Mouse (Mus musculus) intestine, postnatal 0 days (tissue): Measurements from ENCODE around the gene Pa2g4. TPM values are rescaled to one million over a fixed set of nuclear protein-coding genes. Genes with fewer than 3 reads are reported as not detected.
A peak's percentile ranks its signal among the peaks of the same experiment; 100 is the strongest.

Experiments
- ATAC-seq: fragments of 200-750 bp; cut with Nextera tagmentation; 2 replicates; pipeline ENCODE4 v1.8.0; 2017; ENCODE audit warnings: mild to moderate bottlenecking, moderate TSS enrichment, moderate library complexity
- H3K27ac ChIP-seq: fragments of 300-500 bp; sonication (generic); 2 replicates; pipeline ENCODE4 v1.5.1; 2014; ENCODE audit warnings: mild to moderate bottlenecking, low read depth, low read length, moderate library complexity
- H3K27me3 ChIP-seq: fragments of 300-500 bp; sonication (generic); replicated peaks from 2 replicates; pipeline ENCODE4 v1.6.1; 2014; ENCODE audit warnings: low read length, mixed read lengths; ENCODE audit not compliant: control insufficient read depth, insufficient read depth
- H3K36me3 ChIP-seq: fragments of 300-500 bp; sonication (generic); 2 replicates; pipeline ENCODE4 v1.6.1; 2014; ENCODE audit warnings: mild to moderate bottlenecking, moderate library complexity; ENCODE audit not compliant: control insufficient read depth, insufficient read depth
- H3K4me1 ChIP-seq: fragments of 300-500 bp; sonication (generic); replicated peaks from 2 replicates; pipeline ENCODE4 v1.6.1; 2014; ENCODE audit warnings: antibody characterized with exemption, low read length, mixed read lengths; ENCODE audit not compliant: control insufficient read depth, insufficient read depth
- H3K4me2 ChIP-seq: fragments of 300-500 bp; sonication (generic); replicated peaks from 2 replicates; pipeline ENCODE4 v1.6.1; 2014; ENCODE audit warnings: low read depth, mild to moderate bottlenecking, moderate library complexity
- H3K4me3 ChIP-seq: fragments of 300-500 bp; sonication (generic); 2 replicates; pipeline ENCODE4 v1.5.1; 2014; ENCODE audit warnings: low read depth, low read length
- H3K9ac ChIP-seq: fragments of 300-500 bp; sonication (generic); 2 replicates; pipeline ENCODE4 v1.6.1; 2014; ENCODE audit warnings: mild to moderate bottlenecking, low read depth, low read length
- H3K9me3 ChIP-seq: fragments of 300-500 bp; sonication (generic); 2 replicates; pipeline ENCODE4 v1.6.1; 2016; ENCODE audit warnings: mixed run types; ENCODE audit not compliant: control insufficient read depth
- CTCF ChIP-seq: sonication (generic); IDR thresholded peaks from 2 replicates; pipeline ENCODE4 v1.5.1; 2016; ENCODE audit warnings: low read depth, mild to moderate bottlenecking, control low read depth, antibody characterized with exemption, moderate library complexity
- WGBS: fragments of 180-500 bp; shearing (Covaris S2); extraction: QIAGEN DNeasy Blood & Tissue Kit; methylation state at CpG from one replicate; pipeline ENCODE4 v1.1.7; 2014; 5-methylcytosine and 5-hydroxymethylcytosine counted together
- polyA plus RNA-seq: library from polyadenylated mRNA; unstranded; fragments of >200 nt; fragmentation: Nextera tagmentation; extraction: Ambion mirVana; gene quantifications from 2 replicates; pipeline ENCODE4 v1.2.1, GENCODE M21; 2015

The Pa2g4 gene
- polyA plus RNA-seq, 1 experiment from 2014 or later, result 66.8 TPM

- Histone ChIP-seq H3K27me3 (no peaks in the 10 kb centered on the region), H3K9me3 (no peaks in the 10 kb centered on the region), H3K9ac (no peak overlapping the region), H3K36me3 (no peaks in the 10 kb centered on the region), H3K27ac (no peak overlapping the region), H3K4me1 (no peaks in the 10 kb centered on the region; the same call in 1 of the 2 replicates), H3K4me2 (no peak overlapping the region), H3K4me3 (no peak overlapping the region)
- ATAC-seq, result peak; percentile 63
- 44% methylated on average over 4 of the region's 4 CpGs for whole genome bisulfite sequencing
- no peak for TF ChIP-seq CTCF
These were observed 36.8 kb upstream of the Pa2g4 start for GRCm38 (mm10) chr10:128602470-128603128.

GRCm38 (mm10) chr10:128601499-128601898 is 35.7 kb upstream of the Pa2g4 start:
- no peak for ATAC-seq
- 79% methylated on average over 1 of the region's 1 CpGs for WGBS
- Histone ChIP-seq H3K9me3 (no peaks in the 10 kb centered on the region), H3K9ac (no peak overlapping the region), H3K27me3 (no peaks in the 10 kb centered on the region), H3K4me2 (no peak overlapping the region), H3K4me3 (no peak overlapping the region), H3K27ac (no peak overlapping the region), H3K36me3 (no peaks in the 10 kb centered on the region), H3K4me1 (no peaks in the 10 kb centered on the region; the same call in 1 of the 2 replicates)
- no peak for TF ChIP-seq CTCF

GRCm38 (mm10) chr10:128598476-128598875 is 32.7 kb upstream of the Pa2g4 start:
- no peak overlapping the region for H3K4me2 ChIP-seq
- no peak for TF ChIP-seq CTCF
- H3K4me3 ChIP-seq, result no peak overlapping the region
- no peaks in the 10 kb centered on the region for H3K36me3 ChIP-seq
- WGBS, result 9% methylated on average over 2 of the region's 2 CpGs
- no peak for ATAC-seq
- no peaks in the 10 kb centered on the region for H3K9me3 ChIP-seq
- H3K27me3 ChIP-seq, result no peaks in the 10 kb centered on the region
- no peak overlapping the region for H3K9ac ChIP-seq
- no peaks in the 10 kb centered on the region; the same call in 1 of the 2 replicates for H3K4me1 ChIP-seq
- no peak overlapping the region for H3K27ac ChIP-seq

- no peak overlapping the region for H3K27ac ChIP-seq
- 75% methylated on average over 5 of the region's 5 CpGs for WGBS
- no peaks in the 10 kb centered on the region for H3K36me3 ChIP-seq
- H3K4me3 ChIP-seq, result no peak overlapping the region
- H3K4me1 ChIP-seq, result no peaks in the 10 kb centered on the region
- H3K9ac ChIP-seq, result no peak overlapping the region
- ATAC-seq, result no peak
- TF ChIP-seq CTCF, result no peak
- H3K27me3 ChIP-seq, result peaks cover 4% of the 10 kb centered on the region; the same call in 1 of the 2 replicates
- no peaks in the 10 kb centered on the region for H3K9me3 ChIP-seq
- H3K4me2 ChIP-seq, result no peak overlapping the region
These were observed 27.0 kb upstream of the Pa2g4 start for GRCm38 (mm10) chr10:128592797-128593196.

GRCm38 (mm10) chr10:128591436-128591835 is 25.6 kb upstream of the Pa2g4 start:
- no peak overlapping the region for H3K4me2 ChIP-seq
- 72% methylated on average over 6 of the region's 6 CpGs for WGBS
- no peak for ATAC-seq
- no peaks in the 10 kb centered on the region for H3K9me3 ChIP-seq
- H3K27me3 ChIP-seq, result peaks cover 4% of the 10 kb centered on the region; the same call in 1 of the 2 replicates
- H3K27ac ChIP-seq, result no peak overlapping the region
- no peak overlapping the region for H3K4me3 ChIP-seq
- H3K4me1 ChIP-seq, result no peaks in the 10 kb centered on the region
- no peak overlapping the region for H3K9ac ChIP-seq
- TF ChIP-seq CTCF, result no peak
- no peaks in the 10 kb centered on the region for H3K36me3 ChIP-seq

GRCm38 (mm10) chr10:128590193-128590690 is 24.5 kb upstream of the Pa2g4 start:
- under 1% methylated on average over 33 of the region's 43 CpGs for WGBS
- Histone ChIP-seq H3K9ac (peak overlapping the region; percentile 77), H3K4me2 (peak overlapping the region; percentile 95), H3K27ac (peak overlapping the region; percentile 98), H3K4me1 (no peaks in the 10 kb centered on the region), H3K27me3 (peaks cover 4% of the 10 kb centered on the region; the same call in 1 of the 2 replicates), H3K9me3 (no peaks in the 10 kb centered on the region), H3K36me3 (peaks cover 5% of the 10 kb centered on the region; the same call in 1 of the 2 replicates), H3K4me3 (peak overlapping the region; percentile 62)
- peak; percentile 90 for TF ChIP-seq CTCF
- no peak for ATAC-seq
